Mouse (Mus musculus) large intestine, adult 2 months (tissue): ENCODE results near the gene Wasl. TPM values are rescaled to one million over a fixed set of nuclear protein-coding genes. Genes with fewer than 3 reads are reported as not detected.
A peak's percentile ranks its signal among the peaks of the same experiment; 100 is the strongest.

Source experiments
- DNase-seq: peaks from one replicate; pipeline ENCODE4 v3.0.0-alpha.2; 2012; ENCODE audit warnings: low read depth, low spot score
- WGBS: fragments of 180-500 bp; shearing (Covaris S2); methylation state at CpG from one replicate; pipeline ENCODE4 v1.1.7; 2018; 5-methylcytosine and 5-hydroxymethylcytosine counted together
- polyA plus RNA-seq: library from polyadenylated mRNA; depleted of rRNA; stranded (reverse); fragments of >200 nt; gene quantifications from 2 replicates; pipeline ENCODE4 v1.2.3, GENCODE M21; 2012

Wasl gene
- polyA plus RNA-seq, 1 experiment, result 16.9 TPM

DNA sequence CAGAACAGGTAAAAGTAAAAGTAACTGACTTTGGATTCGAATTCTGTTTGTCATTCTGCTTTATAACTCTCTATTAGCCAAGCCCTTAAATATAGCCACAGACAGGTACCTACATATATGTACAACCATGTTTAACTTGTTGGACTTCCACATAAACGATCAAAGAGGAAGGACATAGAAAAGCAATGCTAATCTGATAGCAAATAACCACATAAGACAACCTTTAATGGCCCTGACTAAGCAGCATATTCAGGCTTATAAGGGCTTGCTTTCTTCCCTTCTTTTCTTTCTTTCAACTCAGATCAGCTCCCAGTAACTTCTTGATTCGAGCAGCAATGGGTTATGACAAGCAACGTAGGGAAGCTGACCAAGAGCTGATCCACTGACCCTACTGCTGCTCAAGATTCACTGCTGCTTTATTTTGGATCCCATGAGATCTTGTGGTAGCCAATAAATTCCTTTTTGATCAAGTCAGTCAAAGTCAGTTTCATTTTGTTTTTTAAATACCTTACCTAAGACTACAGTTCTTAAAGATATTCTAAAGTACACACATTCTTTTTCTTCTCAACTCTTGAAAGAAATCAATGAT is 17.6 kb downstream of the Wasl start:
- no peak for DNase-seq
- 58% methylated on average over 4 of the region's 4 CpGs for WGBS

DNA sequence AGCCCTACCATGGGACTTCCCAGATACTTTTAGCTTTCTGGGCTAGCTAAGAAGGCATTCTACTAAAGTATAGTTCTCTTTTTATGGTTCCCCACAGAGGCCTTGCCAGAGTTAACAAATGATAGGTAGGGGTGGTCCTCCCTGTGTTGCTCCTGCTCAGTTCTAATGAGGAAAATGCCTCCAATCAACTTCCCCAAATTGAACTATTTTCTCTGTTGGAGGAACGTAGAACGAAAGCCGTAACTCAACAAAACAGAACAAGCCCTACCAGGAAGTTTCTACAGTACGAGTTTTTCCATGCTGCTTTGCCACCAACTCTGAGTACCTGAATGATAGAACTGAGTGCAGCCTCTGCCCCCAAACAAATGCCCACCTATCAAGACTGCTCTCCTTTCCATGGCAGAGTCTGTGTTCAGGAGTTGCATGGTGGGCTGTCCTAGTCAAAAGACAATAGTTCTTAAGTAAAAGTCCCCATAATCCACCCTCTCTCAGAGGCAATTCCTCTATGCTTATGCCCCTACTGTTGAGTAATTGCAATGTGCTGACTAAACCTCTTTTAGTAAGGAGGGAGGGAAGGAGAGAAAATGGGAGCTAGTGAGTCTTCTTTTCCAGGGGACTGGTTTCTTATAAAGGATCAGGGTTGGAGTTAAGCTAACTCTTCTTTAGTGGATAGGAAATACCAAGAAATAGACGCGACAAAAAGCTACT is 19.3 kb downstream of the Wasl start:
- WGBS, result 83% methylated on average over 6 of the region's 6 CpGs
- DNase-seq, result no peak

DNA sequence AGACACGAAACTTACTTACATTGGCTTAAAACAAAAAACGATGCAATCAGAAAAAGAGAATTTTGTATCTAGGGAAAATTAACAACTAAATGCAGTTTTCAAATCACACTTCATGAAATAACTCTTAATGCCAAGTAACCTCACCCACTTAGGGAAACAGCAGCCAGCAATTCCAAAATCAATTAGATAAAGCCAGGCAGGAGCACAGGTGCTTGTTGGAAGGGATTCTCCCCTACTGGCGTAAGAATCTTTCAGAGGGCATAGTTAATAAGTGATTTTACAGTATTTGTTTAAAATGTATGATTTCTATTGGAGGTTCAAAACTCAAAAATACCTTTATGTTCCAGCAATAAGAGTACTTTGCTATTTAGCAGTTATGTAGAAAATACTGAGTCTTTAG is 21.8 kb downstream of the Wasl start:
- WGBS, result 84% methylated on average over 3 of the region's 3 CpGs
- no peak for DNase-seq

DNA sequence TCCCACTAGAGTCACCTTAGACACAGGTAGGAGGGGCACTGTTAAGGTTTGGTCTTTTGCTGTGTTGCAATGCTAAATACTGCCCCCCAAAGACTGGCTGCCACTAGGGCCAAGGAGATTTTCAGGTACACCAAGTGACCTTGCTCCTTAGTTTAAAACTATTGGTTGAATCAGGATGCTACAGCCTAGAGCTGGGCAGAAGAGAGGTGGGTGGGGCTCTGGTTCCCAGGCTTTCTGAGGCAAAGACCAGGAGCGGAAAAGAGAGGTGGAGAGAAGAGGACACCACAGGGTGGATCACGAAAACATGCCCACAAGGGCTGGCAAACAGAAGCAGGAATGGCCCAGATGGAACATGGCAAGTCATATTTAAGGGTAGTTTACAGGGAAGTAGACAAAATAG is 22.6 kb downstream of the Wasl start:
- 84% methylated on average over 2 of the region's 2 CpGs for WGBS
- no peak for DNase-seq

DNA sequence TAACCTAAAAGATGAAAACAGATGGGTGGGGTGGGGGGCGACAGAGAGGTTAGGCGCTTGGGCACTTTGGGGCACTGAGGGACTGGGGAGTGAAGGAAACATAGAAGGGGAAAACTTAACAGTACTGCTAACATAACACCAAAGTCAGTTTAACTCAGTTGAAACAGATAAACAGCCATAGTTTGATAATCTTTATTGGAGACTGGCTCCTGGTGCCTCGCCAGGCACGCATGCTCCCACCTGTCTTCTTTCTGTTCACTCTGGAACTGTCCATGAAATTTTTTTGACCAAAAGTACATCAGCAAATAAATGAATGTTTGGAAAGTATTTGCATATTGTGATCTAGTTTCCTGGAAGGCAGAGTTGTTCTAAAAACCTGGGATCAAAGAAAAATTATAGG is 23.5 kb downstream of the Wasl start:
- WGBS, result 81% methylated on average over 4 of the region's 4 CpGs
- no peak for DNase-seq

DNA sequence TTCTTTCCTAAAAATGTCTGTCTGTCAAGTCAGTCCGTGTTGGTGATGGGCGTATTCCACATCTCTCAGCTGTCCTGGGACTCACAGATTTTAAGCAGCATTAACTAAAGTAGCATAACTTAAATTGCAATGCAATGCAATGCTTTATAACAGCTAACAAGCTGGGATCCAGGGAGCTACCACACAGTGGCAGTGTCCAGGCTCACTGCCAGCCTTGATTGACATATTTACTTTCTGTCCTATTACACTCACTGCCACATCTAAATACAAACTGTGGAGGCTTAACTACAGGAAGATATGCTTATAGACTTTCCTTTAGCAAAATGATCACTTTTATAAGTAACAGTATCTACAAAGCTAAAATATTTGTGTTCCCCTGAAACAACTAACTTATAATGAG is 29.0 kb downstream of the Wasl start:
- DNase-seq, result no peak
- WGBS, result 81% methylated on average over 2 of the region's 2 CpGs

DNA sequence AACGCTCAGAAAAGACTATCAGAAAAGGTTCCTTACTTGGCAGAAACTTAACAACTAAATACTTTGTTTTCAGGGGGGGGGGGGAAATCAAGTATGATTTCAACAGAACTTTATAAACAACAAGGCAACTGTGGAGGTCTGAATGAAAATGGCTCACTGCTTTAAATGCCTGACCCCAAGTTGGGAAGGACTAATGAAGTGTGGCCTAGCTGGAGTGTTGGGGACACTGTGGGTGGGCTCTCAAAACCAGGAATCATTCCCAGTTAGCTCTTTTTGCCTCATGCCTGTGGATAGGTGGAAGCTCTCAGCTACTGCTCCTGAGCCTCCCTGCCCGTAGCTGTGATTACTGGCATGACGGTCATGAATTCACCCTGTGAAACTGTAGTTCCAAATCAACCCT is 30.7 kb downstream of the Wasl start:
- no peak for DNase-seq
- WGBS, result 91% methylated on average over 3 of the region's 3 CpGs

DNA sequence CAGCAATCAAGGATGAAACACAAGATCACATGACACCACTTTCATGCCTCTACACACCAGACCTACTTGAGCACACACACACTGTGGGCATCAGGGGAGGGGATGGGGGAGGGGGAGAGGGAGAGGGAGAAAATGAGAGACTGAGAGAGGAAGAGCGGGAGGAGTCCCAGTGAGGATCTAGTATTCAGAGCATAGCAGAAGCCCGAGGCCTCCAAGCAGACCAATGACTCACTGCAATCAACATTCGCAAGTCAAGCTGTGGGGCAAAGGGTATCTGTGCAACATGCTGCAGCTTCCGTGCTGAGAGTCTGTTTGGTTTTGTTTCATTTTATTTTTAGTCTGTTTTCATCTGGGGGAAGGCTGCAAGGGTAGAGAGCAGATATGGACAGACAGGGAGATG is 32.7 kb downstream of the Wasl start:
- 37% methylated on average over 4 of the region's 4 CpGs for WGBS

DNA sequence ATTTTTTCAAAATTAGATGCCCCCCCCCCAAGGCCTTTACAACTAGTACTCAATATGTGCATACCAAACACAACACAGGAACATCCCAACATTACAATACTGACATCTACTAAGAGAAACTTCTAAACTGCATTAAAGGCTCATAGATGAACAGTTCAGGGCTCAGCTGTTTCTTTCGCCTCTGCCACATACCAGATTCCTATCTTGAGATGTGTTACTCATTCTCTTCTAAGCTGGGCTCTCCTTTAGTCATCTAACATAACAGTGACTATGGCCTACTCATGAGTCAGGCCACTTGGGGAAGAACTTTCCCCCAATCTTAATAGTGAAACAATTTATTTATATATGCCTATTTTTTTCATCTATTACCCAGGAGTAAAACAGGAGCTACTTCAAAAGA is 36.3 kb downstream of the Wasl start:
- 74% methylated on average over 1 of the region's 1 CpGs for WGBS

More for the DNA sequence above, 32.7 kb downstream of the Wasl start:
- DNase-seq, result no peak

DNA sequence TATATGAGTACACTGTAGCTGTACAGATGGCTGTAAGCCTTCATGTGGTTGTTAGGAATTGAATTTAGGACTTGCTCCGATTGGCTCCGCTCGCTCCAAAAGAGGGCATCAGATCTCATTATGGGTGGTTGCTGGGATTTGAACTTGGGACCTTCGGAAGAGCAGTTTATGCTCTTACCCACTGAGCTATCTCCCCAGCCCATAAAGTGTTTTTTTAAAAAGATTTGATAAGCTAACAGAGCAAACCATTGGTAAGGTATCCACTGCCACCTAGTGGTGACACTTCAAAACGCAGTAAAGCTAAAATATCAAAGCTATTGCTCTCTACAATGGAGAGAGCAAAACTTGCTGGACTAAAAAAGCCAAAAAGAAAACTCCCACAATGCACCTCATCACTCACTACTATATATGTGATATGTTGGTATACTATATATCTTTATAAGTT is 37.2 kb downstream of the Wasl start:
- 60% methylated on average over 5 of the region's 5 CpGs for WGBS
- DNase-seq, result peak; percentile 36

More for the DNA sequence above, 36.3 kb downstream of the Wasl start:
- DNase-seq, result no peak

DNA sequence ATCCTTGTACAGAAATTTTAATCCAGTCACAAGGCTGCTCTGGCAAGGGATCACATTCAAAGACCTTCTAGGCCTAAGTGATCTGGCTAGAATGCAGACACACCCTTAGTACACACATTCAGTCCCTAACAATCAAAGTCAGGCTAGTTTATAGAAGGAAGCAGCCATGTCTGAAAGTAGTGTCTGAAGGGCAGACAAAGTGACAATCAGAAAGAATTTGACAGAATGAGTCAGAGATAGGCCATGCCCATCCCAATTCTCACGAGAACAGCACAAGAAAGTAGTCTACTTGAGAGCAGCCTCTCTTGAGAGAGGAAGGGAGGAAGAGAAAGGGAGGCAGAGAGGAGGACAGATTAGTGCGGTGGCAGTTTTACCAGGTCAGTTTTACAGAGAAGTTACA is 42.7 kb downstream of the Wasl start:
- 47% methylated on average over 2 of the region's 2 CpGs for WGBS

DNA sequence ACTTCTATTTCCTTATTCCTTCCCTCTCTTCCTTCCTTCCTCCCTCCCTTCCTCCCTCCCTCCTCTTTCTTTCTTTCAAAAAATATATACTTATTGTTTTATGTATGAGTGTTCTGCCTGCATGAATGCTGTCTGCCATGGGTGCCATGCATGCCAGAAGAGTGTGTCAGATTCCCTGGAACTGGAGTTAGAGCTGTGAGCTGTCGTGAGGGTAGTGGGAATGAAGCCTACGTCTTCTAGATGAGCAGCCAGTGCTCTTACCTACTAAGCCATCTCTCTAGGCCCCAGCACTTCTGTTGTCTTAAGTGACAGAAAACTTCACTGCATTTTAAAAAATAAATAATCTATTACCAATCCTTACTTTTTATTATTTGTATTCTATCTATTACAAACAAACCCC is 43.9 kb downstream of the Wasl start:
- DNase-seq, result no peak
- 83% methylated on average over 2 of the region's 2 CpGs for WGBS

More for the DNA sequence above, 42.7 kb downstream of the Wasl start:
- DNase-seq, result peak; percentile 46

DNA sequence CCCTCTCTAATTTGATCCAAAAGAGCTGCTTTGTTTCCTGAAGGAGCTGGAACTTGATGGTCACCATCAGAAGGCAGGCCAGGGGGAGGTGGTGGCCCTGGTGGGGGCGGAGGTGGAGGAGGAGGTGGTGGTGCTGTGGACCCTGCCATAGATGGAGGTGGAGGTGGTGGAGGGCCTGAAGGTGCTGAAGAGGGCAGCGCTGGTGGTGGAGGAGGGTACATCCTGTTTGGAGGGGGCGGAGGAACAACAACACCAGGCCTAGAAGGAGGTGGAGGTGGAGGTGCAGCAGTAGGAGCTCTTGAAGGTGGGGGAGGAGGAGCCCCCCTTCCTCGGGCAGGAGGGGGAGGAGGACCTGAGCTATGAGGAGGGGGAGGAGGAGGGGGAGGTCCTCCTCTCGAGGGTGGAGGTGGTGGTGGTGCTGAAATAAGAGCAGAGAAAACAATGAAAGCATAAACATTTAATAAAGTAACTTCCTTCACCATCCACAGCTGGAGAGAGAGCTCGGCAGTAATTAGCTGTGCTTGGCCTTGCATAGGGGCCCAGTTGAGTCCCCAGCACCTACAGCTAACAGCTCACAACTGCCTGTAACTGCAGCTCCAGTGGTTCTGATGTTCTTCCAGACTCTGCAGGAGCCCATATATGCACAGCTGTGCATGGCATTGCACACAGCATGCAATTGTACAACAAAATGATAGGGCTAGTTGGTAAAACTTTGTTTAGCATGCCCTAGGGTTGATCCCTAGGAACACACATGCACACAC is 45.3 kb downstream of the Wasl start:
- DNase-seq, result no peak
- 72% methylated on average over 6 of the region's 6 CpGs for WGBS

DNA sequence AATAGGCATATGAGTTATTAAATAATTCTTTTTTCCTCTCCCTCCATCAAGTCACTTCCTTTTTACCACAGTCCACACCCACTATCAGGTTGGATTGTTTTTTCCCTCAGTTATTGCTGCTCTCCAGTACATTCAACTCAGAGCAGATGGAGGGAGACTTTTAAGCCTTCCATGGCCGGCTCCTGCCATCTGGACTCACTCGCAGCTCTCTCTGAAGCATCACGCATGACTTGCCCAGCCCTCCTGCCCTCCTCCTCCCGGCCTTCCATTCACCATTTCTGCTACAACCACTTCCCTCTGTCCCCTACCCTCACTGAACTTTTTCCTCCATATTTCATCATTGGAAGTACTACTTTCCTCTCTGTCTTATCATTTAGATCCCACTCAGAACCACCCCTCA is 48.1 kb downstream of the Wasl start:
- WGBS, result 82% methylated on average over 4 of the region's 4 CpGs
- no peak for DNase-seq

DNA sequence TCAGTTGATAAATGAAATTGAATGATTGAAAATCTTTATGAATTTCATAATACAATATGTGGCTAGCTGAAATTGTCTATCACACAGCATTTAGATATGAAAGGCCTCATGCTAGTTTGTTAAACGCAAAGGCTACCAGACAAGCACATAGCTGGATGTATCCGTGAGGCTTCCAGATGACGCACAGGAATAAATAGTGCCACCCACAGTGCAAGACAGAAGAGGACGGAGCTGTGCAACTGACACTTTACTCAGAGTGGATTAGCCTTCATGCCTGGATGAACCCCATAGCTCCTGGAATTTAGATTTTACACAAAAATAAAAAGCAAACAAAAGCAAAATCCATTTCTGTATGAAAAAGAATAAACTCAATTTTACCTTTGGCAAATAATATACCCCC is 50.9 kb downstream of the Wasl start:
- WGBS, result 91% methylated on average over 4 of the region's 4 CpGs

DNA sequence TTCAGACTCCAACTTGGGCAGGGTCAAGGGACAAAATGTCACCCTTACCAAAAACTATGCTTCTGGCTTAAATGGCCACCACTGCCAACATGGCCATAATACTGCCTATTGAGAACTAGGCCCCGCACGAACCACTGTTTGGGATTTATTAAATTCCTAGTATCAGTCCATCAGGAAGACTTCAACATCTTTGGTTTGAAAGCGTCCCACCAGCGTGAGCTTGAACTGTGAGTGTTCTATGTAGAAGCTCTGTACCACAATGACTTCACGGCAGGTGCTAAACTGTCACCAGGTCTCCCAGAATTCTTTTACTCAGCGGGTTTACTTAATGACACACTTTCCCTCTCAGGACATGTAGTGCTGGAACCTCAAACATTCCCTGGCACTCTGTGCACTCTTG is 51.5 kb downstream of the Wasl start:
- 96% methylated on average over 6 of the region's 6 CpGs for WGBS
- DNase-seq, result no peak

More for the DNA sequence above, 50.9 kb downstream of the Wasl start:
- no peak for DNase-seq

DNA sequence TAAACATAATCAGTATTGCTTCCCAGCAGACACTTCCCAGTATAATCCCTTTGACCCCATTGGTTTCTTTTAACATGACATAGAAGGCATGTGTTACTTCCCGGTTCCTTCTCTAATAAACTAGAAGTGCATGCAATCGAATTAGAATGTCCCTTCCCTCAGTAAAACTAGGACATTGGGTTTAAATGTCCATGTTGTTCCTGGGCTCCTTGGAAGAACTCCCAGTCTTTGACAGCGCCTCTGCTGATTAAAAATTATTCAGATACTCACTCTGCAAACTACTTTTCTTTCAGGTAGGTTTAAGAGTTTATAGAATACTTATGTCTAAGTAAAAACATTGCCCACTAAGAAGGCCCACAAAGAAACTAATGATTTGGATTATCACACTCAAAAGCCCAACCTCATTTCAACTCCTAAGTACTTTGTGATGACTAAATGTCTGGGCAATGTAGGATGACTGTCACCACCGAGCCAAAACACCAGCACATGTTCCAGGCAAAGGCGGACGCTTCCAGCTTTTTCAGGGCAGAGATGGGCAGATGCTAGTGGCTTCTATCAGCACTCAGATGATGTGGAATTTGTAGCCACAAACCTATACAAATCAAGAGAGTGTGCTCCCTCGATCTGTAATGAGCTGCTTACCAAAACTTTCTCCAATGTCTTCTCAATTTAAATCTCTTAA is 52.6 kb downstream of the Wasl start:
- WGBS, result 71% methylated on average over 7 of the region's 7 CpGs
- no peak for DNase-seq

DNA sequence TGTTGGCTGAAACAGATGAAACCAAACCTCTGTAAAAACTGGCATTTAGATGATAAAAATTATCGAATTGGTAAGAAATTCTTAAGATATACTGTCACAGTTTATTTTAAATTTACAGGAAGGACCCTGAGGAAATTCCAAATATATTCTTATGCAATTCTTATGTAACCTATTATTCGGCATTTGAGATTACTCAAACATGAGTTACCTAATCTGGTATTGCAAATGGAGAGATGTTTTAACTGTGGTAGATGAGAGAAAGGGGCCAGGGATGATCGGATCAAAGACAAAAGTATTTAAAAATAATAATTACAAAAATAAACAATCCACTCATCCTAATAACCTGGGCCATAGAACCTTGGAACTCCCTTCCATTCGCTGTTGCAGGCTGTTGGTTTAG is 54.5 kb downstream of the Wasl start:
- DNase-seq, result no peak
- WGBS, result 85% methylated on average over 4 of the region's 4 CpGs

DNA sequence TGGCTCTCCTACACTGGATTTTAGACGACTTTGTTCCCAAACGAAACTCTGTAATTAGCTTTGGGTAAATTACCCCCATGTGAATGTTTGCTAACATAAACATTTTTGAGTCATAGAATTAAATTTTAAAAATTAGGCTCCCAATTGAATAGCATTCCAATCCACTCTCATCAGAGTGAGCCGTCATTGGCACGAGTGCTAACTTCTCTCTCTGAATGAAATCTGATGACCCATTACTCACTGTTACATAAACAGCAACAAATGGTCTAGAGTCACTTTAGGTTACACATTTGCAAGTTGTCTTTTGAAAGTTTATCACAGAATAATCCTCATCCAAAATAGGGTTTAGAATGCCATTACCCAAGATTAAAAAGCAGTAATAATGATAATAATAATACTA is 55.3 kb downstream of the Wasl start:
- WGBS, result 52% methylated on average over 4 of the region's 4 CpGs
- no peak for DNase-seq

DNA sequence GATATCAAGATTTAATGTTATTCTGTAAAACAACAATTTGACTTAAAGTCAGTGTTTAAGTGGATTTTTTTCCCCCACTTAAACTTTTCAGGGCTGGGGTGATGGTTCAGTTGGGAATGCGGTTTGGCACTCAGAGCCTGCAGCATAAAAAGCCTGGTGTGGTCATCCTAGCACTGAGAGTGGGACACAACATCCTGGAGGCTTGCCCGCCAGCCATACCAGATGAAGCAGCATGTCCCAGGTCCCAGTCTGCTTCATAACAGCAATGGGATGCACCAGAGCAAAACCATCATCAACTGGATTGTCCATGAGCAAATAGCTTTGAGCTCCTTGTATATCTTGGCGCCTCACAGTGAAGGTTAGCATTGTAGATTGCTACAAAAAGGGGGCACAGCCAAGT is 56.1 kb downstream of the Wasl start:
- WGBS, result 91% methylated on average over 3 of the region's 3 CpGs
- DNase-seq, result no peak
